Mouse (Mus musculus): ENCODE measurements around the gene Lipc.
A peak's percentile ranks its signal among the peaks of the same experiment; 100 is the strongest.

Lipc gene

DNA sequence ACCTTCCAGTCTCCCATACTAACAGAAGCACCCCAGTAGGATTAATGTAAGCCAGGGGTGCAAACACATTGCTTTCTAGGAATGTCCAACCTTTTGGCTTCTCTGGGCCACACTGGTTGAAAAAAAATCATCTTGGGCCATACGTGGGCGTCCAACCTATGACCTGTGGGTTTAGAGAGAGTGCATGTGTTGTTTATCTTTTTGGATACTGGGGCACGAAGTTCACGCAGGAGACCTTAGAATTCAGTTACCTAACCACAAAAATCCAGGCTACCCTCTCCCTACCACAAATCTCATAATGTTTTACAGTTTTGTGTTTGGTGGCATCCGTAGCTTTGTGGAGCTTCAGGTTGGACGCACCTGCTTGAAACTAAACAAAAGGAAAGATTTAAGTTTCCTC, 124.1 kb downstream of the Lipc start:
- DNase-seq (ENCODE audit: low read depth, low spot score) = no peak

DNA sequence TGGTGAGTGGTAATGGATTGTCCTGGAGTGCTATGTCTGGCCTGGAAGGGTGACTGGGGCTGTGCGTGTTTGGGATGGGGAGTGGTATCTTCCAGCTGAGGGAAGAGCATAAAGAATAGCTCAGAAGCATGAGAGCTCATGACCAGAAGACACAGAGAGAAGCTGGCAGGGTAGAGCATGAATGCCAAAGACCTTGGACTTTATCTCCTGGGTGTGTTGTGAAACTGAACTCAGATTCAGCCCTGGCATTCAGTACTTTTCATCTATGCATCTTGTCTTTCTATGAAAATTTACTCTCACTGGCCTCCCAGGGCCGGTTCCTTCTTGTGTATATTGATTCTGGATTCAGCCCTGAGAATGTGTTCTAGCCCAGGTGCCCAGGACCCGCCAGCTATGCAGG, 127.9 kb downstream of the Lipc start:
- DNase-seq (ENCODE audit: low read depth, low spot score) = no peak

DNA sequence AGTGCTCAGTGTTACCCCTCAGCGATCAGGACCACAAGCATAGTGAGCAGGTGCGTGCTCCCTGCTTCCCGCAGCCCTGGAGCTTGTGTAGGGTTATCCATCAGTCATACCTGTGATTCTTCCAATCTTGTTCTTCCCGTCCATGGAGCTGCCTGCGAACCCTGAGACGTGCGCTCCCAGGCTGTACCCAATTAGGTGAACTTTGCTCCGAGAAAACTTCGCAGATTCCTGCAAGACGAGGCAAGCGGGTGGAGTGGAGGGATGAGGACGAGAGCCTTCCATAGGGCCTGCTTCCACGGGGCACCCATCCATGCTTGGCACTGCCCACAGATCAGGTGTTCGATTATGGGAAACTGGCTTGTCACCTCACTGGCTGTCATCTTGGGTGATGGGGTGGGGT, 133.3 kb downstream of the Lipc start:
- DNase-seq (ENCODE audit: low read depth, low spot score) = no peak

DNA sequence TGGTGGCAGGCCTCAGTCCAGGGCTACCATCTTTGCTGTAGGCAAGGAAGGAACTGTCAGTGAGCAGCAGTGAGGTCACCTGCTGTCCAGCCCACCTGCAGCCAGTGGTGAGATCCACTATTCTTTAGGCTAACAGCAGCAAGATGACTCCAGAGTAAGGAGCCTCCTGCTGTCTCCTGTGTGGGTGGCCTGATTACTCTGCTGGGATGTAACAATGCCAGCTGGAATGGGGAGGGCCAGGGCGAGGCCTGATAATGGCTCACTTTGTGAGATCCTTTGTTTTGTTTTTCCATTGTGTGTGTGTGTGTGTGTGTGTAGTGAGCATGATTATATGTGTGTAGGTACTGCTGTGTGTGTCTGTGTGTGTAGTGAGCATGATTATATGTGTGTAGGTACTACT, 134.6 kb downstream of the Lipc start:
- no peak for DNase-seq (ENCODE audit: low read depth, low spot score)

DNA sequence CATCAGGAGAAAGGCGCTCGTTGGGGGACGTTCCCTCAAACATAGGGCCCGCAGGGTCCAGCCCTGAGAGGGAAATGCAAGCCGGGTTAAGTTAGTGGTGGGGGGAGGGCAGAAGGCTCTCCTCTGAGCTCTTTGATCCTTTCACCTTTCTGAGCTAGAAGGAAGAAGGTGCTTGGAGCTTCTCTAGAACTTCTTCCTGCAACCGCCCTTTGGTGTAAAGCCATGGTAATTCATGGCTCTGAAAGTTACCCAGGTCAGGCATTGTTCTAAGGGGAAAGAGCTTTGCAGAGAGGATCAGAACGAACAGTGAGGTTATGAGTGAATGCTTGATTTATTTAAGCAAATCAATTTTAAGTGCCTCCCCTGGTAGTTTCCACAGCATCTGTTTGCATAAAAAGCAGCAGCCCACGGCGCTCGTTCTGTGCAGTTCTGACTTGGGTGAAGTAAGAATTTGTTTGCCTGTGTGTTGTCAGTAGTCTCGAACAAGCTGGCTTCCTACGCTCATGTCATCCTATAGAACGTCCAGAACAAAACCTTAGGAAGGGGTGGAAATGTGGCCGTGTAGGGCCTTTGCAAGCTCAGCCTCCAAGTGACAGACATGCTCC, 135.2 kb downstream of the Lipc start:
- peak; percentile 90 for DNase-seq (ENCODE audit: low read depth, low spot score)

DNA sequence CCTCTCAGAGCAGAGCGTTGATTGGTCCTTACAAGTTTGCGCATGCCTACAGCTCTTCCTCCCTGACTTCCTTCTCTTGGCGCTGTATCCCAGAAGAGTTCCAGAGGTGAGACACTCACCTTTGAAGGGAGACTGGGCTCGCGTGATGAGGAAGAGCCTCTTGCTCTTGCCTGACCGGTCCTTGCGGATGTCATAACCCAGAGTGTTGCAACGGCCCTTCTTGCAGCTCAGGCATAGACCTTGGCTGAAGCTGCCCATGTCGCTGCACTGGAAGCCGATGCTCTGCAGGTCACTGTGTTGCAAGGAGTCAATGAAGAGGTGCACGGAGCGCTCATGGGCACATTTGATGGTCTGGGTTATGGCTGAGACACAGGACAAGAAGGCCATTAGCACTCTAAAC, 139.5 kb downstream of the Lipc start:
- DNase-seq (ENCODE audit: low read depth, low spot score) = no peak

DNA sequence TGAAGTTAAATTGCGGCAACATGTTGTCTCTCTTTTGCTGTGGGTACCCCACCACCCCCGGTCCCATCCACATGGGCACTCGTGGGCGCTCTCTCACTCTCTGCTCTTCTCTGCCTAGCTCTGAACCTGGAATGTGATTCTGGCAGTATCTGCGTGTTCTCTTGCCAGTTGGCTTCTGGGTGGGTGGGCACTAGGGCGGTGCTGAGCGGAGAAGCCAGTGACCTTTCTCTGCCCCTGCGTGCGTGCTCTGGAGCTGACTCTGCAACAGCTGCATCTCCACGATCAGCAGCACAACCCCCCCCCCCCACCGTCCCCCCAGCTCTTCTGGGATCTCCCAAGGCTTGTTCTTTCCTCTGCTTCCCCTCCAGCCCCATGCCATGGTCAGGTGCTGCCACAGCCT, 144.3 kb downstream of the Lipc start:
- DNase-seq (ENCODE audit: low read depth, low spot score) = no peak

DNA sequence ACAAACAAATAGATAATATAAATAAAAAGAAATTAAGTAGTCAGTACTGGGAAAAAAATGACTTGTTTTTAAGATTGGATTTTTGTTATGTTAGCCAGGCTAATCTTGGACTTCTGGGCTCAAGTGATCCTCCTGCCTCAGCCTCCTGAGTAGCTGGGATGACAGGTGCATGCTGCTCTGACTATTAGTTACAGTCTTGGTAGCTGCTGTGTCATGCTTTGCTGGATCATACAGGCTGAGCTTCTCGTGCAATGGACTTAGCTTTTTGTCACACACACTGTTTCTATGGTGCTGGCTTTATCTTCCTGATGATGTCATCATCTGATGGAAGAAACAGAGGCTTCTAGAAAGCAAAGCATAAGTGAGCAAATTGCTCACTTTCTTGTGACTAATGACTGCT, 146.0 kb downstream of the Lipc start:
- DNase-seq (ENCODE audit: low read depth, low spot score) = no peak

DNA sequence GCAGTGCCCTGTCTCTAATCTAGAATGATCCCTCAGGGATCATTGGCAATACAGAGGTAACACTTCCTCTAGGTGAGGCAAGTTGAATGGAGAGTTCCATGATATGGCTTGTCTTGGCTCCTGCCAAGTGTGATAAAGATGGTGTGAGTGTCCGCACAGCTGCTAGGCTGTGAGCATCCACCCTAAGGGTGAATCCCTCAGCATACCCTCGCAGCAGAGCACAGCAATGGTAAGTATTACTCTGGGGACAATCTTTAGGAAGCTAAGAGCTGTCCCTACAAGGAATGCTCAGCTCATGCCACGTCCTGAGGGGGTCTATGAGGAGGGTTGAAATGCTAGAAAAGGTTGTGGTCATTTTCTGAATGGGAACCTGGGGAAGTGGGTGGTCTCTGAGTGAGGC, 149.2 kb downstream of the Lipc start:
- no peak for DNase-seq (ENCODE audit: low read depth, low spot score)

DNA sequence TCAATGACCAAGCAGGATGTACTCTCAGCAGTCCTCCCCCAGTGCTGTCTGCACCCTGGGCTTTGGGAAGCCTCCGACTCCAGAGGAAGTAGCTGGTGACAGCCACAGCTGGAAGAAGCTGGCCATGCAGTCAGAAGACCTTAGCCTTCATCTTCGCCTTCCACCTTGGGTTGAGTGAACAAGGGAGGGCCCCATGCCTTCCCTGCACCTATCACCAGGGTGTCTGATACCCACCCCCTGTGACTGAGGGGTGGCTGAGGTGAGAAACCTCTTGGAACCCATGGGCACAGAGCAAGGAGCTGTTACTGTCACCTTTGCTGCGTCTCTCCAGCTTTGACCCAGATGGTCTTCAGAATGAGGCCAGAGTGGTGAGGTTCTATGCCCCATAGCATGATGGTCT, 150.3 kb downstream of the Lipc start:
- no peak for DNase-seq (ENCODE audit: low read depth, low spot score)

DNA sequence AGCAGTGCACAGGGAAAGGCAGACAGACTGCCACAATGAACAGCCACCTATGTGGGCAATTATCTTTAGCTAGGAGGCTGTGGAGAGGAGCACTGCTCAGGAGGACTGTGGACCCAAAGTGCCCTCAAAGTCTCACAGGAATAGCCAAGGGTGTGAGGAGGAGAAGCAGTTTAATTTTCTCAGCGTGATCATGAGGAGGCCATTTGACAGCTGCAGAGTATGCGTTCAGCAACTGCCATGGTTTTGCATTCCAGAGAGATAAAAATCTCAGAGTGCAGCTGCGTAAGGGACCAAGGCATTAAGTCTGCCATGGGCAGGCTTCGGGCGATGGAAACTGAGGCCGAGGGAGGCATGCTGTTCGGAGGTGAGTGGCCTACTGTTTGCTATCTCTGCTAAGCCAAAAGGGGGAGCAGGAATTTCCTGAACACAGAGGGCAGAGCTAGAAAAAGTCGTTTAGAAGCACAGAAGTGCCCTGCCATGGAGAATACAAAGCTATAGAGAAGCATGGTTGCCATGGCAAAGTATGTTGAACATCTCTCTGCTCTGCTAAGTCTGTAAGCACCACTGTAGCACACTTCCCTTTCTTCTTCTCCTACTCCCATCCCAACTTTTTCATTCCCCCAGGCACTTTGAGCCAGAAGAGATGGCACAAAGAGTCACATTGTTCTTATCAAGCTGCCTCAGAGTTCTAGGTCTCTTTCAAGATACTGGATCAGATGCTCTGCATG, 151.3 kb downstream of the Lipc start:
- no peak for DNase-seq (ENCODE audit: low read depth, low spot score)

DNA sequence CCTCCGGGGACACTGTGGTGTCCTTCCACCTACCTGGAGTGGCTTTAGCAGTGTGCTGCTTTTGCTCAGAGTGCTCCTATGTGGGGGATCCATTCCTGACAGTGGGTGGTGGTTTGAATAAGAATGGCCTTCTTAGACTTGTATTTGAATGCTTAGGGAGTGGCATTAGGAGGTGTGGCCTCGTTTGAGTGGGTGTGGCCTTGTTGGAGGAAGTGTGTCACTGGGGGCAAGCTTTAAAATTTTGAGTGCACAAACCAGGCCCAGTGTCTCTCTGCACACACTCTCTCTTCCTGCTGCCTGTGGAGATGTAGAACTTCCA, 156.6 kb downstream of the Lipc start:
- no peak for DNase-seq (ENCODE audit: low read depth, low spot score)

DNA sequence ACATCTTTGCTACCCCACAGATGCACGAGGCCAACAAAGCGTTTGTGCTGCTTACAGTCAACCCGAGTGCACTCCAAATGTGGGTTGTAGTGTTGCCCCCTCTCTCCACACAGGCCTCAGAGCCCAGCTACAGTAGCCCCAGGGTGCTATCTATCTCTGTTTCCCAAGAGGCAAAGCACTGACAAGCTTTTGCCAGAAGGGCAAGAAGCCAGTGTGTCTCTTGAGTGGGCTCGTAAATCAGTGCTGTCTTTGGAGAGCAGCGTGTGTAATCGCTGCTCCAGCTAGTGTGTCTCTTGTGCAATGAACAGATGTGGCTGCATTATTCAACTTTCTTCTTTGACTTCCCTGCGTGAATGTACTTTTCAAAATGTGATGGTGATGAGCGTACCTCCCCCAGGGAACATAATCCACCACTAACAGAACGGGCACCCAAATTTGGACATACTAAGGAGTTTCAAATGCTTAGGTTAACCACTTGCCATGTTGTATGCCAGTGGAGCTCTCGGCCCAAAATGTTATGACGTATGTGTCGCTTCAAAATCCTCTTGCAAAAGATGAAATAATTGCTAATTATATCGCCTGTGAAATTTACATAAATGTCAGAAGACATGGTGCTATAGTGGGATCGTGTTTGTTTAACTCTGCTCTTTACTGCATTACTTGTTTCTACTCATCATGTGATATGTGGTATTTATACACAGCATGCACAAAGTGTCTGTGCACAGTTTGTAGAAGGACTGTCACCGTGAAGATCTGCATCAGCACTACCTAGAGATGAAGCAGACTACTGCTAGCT, 157.2 kb downstream of the Lipc start:
- DNase-seq (ENCODE audit: low read depth, low spot score) = no peak

DNA sequence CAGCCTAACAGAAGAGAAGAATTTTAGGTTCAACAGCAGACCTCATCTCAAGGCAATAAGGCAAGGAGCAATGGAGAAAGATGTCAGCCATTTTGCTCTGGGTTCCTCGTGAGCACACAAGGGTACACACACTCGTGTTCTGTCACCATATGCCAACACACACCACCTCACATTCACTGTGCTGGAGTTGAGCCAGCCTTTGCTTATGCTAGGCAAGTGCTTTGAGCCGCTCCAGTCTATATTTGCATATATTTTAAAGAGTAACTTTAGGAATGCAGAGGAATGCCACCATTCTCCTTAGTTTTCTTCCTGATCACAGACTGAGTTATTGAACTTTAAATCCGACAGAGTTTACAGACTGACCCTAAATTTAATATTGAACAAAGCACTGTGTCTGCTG, 161.4 kb downstream of the Lipc start:
- no peak for DNase-seq (ENCODE audit: low read depth, low spot score)

DNA sequence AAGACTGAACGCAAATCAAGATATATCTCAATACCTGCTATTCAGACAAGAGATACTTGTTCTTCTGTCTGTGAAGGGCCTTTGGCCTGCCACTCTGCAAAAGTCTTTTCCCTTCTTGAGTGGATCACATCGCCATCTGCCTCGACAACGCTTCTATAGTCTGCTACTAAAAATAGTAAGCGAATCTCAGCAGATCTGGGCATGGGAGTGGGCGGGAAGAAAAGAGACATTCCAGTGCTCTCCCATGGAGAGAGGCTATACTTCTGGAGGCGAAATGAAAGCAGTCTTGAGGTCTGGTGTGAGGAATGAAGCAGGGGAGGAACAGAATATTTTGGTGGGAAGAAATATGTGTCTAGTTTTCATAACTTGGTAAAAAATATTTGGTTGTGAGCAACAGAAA, 163.3 kb downstream of the Lipc start:
- no peak for DNase-seq (ENCODE audit: low read depth, low spot score)

DNA sequence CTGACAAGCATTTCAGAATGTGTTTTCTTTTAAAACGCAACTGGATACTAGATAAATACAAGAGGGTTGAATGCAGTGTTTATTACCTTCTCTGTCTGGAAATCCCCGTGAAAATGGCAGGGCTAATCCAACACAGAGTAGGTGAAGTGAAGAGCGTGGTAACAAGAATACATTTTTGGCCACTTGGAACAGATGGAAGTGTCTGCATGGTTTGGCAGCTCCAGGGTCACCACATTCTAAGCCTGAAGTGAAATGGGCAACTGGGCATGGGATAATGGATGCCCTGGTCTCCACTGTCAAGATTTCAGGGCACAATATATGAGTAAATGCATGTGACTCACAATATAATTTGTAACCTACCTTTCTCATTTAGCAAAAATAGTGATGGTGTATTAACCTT, 169.8 kb downstream of the Lipc start:
- no peak for DNase-seq (ENCODE audit: low read depth, low spot score)

DNA sequence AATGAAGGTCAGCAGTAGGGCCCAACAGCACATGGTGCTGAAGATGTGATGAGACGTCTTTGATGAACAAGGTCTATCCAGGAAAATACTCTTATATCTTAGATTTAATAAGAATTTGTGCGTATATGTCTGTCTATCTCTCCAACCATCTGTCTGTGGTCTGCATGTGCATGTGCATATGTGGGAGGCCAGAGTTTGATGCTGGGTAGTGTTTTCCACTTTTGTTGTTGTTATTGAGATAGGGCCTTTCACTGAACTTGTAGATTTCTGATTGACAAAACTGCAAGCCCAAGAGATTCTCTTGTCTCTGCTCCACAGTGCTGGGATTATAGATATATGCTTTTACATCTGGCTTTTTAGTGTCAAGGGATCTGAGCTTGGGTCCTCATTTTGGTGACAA, 176.5 kb downstream of the Lipc start:
- no peak for DNase-seq (ENCODE audit: low read depth, low spot score)

DNA sequence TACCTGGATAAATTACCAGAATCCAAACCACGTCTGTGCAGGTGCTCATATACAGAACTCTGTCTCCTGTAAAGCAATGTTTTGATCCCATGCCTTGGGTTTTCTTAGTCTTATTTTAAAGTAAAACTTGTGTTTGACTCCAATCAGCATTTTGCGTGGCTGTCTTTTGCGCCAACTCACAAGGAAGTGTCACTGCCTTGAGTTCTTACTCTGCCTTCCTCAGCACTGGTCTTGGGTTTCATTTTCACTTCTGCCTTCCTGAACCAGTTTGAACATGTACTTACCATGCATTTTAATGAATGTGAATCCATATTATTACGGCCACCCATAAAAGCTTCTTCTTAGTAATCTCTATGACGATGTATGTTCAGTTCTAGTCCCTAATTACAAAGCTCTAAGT, 191.1 kb downstream of the Lipc start:
- DNase-seq (ENCODE audit: low read depth, low spot score) = peak; percentile 78

DNA sequence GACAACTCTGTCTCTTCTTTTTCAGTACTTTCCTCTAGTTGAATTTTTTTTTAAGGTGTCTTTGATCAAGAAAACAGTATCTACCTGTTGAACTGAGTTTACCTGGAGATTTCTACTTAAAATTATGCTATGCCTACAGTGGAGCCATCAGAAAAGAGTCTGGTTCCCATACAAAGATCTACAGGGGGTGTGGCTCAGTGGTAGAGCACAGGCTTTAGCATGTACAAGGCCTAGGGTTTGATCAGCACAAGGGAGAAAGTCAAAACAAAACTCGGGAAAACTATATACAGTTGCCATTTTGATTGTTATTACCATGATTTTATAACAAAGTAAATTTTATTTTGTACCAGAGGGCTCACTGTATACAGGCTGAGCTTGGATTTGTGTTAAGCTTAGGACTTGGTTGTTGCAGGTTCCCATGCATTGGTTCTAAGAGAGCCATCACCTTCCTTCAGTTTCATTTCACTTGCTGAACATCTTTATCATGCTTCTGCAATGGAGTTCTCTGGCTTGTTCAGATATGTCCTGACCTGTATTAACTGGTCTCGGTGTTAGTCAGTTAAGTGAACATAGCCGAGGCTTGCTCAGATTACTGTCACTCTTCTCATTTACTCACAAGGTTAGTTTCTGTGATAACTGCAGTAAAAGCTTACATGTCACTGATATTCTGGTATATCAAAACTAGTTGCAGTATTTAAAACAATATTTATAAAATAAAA, 200.4 kb downstream of the Lipc start:
- no peak for DNase-seq (ENCODE audit: low read depth, low spot score)
